Mouse (Mus musculus): ENCODE data around the gene Tnik. TPM values are rescaled to one million over a fixed set of nuclear protein-coding genes. Genes with fewer than 3 reads are reported as not detected.

Gene Tnik
- polyA plus RNA-seq, 1 experiment, result 23.6 TPM

DNA sequence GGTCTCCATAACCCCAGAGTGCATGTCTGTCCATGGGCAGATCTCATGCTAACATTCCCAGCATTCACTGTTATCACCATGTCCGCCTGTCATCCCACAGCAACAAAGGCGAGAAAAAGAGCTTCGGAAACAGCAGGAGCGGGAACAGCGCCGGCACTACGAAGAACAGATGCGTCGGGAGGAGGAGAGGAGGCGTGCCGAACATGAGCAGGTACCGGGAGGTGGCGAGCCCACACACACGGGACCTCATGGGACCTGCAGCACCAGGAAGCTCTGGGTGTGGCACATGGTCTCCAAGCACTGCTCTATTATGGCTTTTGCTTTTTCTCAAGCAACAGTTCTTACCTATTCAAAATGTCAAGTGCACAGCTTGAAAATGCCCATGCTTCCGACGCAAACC lies 330.9 kb downstream of the Tnik start:
- 97% methylated on average over 16 of the region's 16 CpGs for WGBS
- no peak for DNase-seq
- Histone ChIP-seq H3K4me3 (ENCODE audit: control insufficient read depth, insufficient read depth, low read length) (no peak overlapping the region), H3K27ac (ENCODE audit: control insufficient read depth, insufficient read depth, low read length) (no peak overlapping the region), H3K36me3 (ENCODE audit: control insufficient read depth, insufficient read depth, low read length) (peaks cover 3% of the 10 kb centered on the region; the same call in 1 of the 2 replicates), H3K4me1 (replicated peaks; ENCODE audit: control insufficient read depth, insufficient read depth, low read length) (no peaks in the 10 kb centered on the region), H3K27me3 (ENCODE audit: control insufficient read depth, insufficient read depth, low read length) (no peaks in the 10 kb centered on the region)
- no peak for TF ChIP-seq CTCF (IDR thresholded peaks at IDR 0.05; ENCODE audit: borderline replicate concordance, control insufficient read depth, extremely low read depth, insufficient read depth, low read length, poor library complexity)
- TF ChIP-seq POLR2A (IDR thresholded peaks at IDR 0.05; ENCODE audit: control insufficient read depth, extremely low read depth, insufficient read depth, low read length, poor library complexity), result no peak

DNA sequence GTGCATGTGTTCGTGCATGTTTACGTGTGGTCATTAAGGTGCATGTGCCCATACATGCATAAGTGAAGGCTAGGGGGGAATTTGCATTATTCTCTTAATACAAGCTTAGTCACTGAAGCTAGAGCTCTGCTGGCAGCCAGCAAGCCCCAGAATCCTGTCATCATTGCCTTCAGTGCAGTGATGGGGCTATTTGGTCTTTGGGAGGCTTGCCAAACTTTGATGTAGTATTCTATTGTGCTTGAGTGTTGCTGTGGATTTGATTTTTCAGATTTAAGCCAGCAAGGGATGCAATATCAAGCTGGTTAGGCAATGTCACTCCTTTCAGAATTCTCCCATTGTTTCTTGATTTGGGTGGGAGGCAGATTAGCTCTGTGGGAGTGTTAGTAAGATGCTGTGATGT lies 336.5 kb downstream of the Tnik start:
- Histone ChIP-seq H3K4me1 (replicated peaks; ENCODE audit: control insufficient read depth, insufficient read depth, low read length) (no peaks in the 10 kb centered on the region), H3K4me3 (ENCODE audit: control insufficient read depth, insufficient read depth, low read length) (no peak overlapping the region), H3K27ac (ENCODE audit: control insufficient read depth, insufficient read depth, low read length) (no peak overlapping the region), H3K27me3 (ENCODE audit: control insufficient read depth, insufficient read depth, low read length) (no peaks in the 10 kb centered on the region), H3K36me3 (ENCODE audit: control insufficient read depth, insufficient read depth, low read length) (peaks cover 10% of the 10 kb centered on the region; the same call in 1 of the 2 replicates)
- 97% methylated on average over 2 of the region's 2 CpGs for WGBS
- no peak for DNase-seq
- TF ChIP-seq CTCF (IDR thresholded peaks at IDR 0.05; ENCODE audit: borderline replicate concordance, control insufficient read depth, extremely low read depth, insufficient read depth, low read length, poor library complexity) (no peak), POLR2A (IDR thresholded peaks at IDR 0.05; ENCODE audit: control insufficient read depth, extremely low read depth, insufficient read depth, low read length, poor library complexity) (no peak)

DNA sequence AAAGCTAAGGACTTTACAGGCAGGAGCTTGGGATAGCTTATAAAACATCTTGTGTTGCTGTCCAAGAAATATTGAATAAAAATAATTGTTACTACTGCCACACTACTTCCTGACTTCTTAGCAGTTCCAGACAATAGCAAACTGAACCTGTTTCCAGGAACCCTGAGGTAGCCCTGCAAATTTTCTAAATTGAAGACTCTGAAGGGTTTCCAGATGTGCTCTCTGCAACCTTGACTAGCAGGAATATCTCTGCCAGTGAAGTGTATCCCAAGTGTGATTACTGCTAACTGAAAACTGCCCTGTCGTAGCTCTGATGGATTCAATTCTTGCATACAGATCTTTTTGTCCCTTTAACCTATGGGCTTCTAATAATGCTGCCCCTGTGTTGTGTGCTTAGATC lies 343.7 kb downstream of the Tnik start:
- no peak for DNase-seq
- no peak overlapping the region for H3K4me3 ChIP-seq (ENCODE audit: control insufficient read depth, insufficient read depth, low read length)
- H3K36me3 ChIP-seq (ENCODE audit: control insufficient read depth, insufficient read depth, low read length), result peaks cover 15% of the 10 kb centered on the region
- H3K4me1 ChIP-seq (replicated peaks; ENCODE audit: control insufficient read depth, insufficient read depth, low read length), result no peaks in the 10 kb centered on the region
- WGBS, result 93% methylated on average over 1 of the region's 1 CpGs
- H3K27me3 ChIP-seq (ENCODE audit: control insufficient read depth, insufficient read depth, low read length), result no peaks in the 10 kb centered on the region
- H3K27ac ChIP-seq (ENCODE audit: control insufficient read depth, insufficient read depth, low read length), result no peak overlapping the region
- no peak for TF ChIP-seq POLR2A (IDR thresholded peaks at IDR 0.05; ENCODE audit: control insufficient read depth, extremely low read depth, insufficient read depth, low read length, poor library complexity)
- TF ChIP-seq CTCF (IDR thresholded peaks at IDR 0.05; ENCODE audit: borderline replicate concordance, control insufficient read depth, extremely low read depth, insufficient read depth, low read length, poor library complexity), result no peak

DNA sequence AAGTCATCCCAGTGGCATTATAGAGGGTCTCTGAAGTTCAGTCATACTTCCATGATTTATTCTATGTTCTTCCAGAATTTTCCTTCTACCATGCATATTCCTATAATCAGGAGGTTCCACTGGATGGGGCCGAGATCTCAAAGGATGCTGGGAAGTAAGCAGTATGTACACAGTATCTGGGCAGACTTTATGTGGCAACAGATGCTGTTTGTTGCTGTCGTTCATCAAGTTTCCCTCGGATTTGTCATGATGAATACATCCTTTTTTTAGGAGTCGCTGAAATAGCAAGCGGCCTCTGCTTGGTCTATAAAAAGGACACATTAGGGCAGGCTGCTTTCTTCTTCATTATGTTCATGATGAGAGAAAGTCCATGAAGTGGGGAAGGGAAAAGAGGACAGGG lies 349.3 kb downstream of the Tnik start:
- no peak overlapping the region for H3K27ac ChIP-seq (ENCODE audit: control insufficient read depth, insufficient read depth, low read length)
- no peaks in the 10 kb centered on the region for H3K4me1 ChIP-seq (replicated peaks; ENCODE audit: control insufficient read depth, insufficient read depth, low read length)
- H3K4me3 ChIP-seq (ENCODE audit: control insufficient read depth, insufficient read depth, low read length), result no peak overlapping the region
- no peak for DNase-seq
- H3K27me3 ChIP-seq (ENCODE audit: control insufficient read depth, insufficient read depth, low read length), result no peaks in the 10 kb centered on the region
- peaks cover 12% of the 10 kb centered on the region for H3K36me3 ChIP-seq (ENCODE audit: control insufficient read depth, insufficient read depth, low read length)
- no peak for TF ChIP-seq CTCF (IDR thresholded peaks at IDR 0.05; ENCODE audit: borderline replicate concordance, control insufficient read depth, extremely low read depth, insufficient read depth, low read length, poor library complexity)
- TF ChIP-seq POLR2A (IDR thresholded peaks at IDR 0.05; ENCODE audit: control insufficient read depth, extremely low read depth, insufficient read depth, low read length, poor library complexity), result no peak
- WGBS, result 95% methylated on average over 5 of the region's 5 CpGs

DNA sequence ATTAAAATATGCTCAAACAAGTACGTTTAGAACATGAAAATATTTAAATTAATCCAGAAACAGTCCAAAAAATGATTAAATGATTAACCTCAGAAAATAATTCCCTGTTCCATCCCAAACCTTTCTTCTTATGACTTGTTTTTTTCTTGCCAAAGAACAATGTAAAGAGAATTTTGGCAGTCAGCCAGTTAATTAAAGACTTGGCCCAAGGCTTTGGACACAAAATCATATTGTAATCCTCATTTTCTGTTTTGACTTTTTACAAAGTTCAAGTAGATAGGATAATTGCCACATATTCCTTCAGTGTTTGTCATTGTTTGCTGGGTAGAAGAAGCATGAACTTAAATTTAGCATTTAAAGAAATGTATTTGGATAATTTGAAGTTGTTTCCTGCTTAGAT lies 353.4 kb downstream of the Tnik start:
- no peak overlapping the region for H3K4me3 ChIP-seq (ENCODE audit: control insufficient read depth, insufficient read depth, low read length)
- TF ChIP-seq POLR2A (IDR thresholded peaks at IDR 0.05; ENCODE audit: control insufficient read depth, extremely low read depth, insufficient read depth, low read length, poor library complexity) (no peak), CTCF (IDR thresholded peaks at IDR 0.05; ENCODE audit: borderline replicate concordance, control insufficient read depth, extremely low read depth, insufficient read depth, low read length, poor library complexity) (no peak)
- H3K36me3 ChIP-seq (ENCODE audit: control insufficient read depth, insufficient read depth, low read length), result peaks cover 11% of the 10 kb centered on the region
- H3K27me3 ChIP-seq (ENCODE audit: control insufficient read depth, insufficient read depth, low read length), result no peaks in the 10 kb centered on the region
- WGBS, result 92% methylated on average over 1 of the region's 1 CpGs
- no peak for DNase-seq
- no peak overlapping the region for H3K27ac ChIP-seq (ENCODE audit: control insufficient read depth, insufficient read depth, low read length)
- H3K4me1 ChIP-seq (replicated peaks; ENCODE audit: control insufficient read depth, insufficient read depth, low read length), result no peaks in the 10 kb centered on the region

DNA sequence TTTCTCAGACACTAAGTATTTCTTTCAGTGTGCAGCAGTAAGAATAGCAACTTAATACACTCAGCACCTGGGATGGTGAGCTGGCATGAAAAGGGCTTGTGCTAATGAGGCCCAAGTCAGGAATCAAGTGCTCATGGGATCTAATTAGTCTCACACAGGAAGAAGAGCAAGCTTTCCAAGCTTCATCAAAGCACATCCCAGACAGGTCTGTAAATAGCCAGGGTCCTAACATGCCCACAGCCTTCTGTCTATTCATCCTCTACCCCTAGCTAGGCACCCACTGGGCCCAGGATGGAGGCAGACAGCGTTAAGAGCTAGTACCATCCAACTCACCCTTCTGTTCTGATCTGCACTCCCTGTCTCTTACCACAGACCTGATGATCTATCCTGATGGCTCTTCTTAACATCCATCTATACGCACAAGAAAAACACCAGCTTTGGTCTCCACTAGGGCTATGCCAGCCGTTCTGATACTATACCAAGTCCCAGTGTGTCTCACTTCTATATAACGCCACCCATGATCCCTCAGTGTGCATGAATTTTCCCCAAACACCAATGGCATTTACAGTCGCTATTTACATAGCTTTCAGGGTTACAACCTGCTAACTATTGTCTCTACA lies 354.1 kb downstream of the Tnik start:
- Histone ChIP-seq H3K4me3 (ENCODE audit: control insufficient read depth, insufficient read depth, low read length) (no peak overlapping the region), H3K4me1 (replicated peaks; ENCODE audit: control insufficient read depth, insufficient read depth, low read length) (no peaks in the 10 kb centered on the region), H3K27me3 (ENCODE audit: control insufficient read depth, insufficient read depth, low read length) (no peaks in the 10 kb centered on the region), H3K27ac (ENCODE audit: control insufficient read depth, insufficient read depth, low read length) (no peak overlapping the region), H3K36me3 (ENCODE audit: control insufficient read depth, insufficient read depth, low read length) (peaks cover 5% of the 10 kb centered on the region)
- TF ChIP-seq POLR2A (IDR thresholded peaks at IDR 0.05; ENCODE audit: control insufficient read depth, extremely low read depth, insufficient read depth, low read length, poor library complexity) (no peak), CTCF (IDR thresholded peaks at IDR 0.05; ENCODE audit: borderline replicate concordance, control insufficient read depth, extremely low read depth, insufficient read depth, low read length, poor library complexity) (no peak)
- 99% methylated on average over 5 of the region's 5 CpGs for WGBS
- no peak for DNase-seq

DNA sequence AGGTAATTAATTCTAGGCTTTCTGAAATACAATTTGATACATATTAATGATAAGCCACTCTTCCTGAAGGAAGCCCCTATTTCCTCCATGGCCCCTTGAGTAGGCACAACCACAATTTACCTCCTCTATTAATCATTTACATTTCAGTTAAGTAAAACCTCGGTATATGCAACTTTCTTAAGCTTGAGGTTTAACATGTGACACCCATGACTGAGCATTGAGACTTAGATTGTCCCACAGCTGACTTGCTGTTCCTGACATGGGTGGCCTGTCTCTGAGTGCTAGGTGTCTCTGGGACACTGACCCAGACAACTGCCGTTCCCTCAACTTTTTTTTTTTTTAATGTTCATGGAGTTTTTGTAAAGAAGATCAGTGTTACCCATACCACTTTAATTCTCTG lies 358.8 kb downstream of the Tnik start:
- TF ChIP-seq CTCF (IDR thresholded peaks at IDR 0.05; ENCODE audit: borderline replicate concordance, control insufficient read depth, extremely low read depth, insufficient read depth, low read length, poor library complexity) (no peak), POLR2A (IDR thresholded peaks at IDR 0.05; ENCODE audit: control insufficient read depth, extremely low read depth, insufficient read depth, low read length, poor library complexity) (no peak)
- DNase-seq, result no peak
- Histone ChIP-seq H3K36me3 (ENCODE audit: control insufficient read depth, insufficient read depth, low read length) (peaks cover 12% of the 10 kb centered on the region), H3K4me3 (ENCODE audit: control insufficient read depth, insufficient read depth, low read length) (no peak overlapping the region), H3K27me3 (ENCODE audit: control insufficient read depth, insufficient read depth, low read length) (no peaks in the 10 kb centered on the region), H3K27ac (ENCODE audit: control insufficient read depth, insufficient read depth, low read length) (no peak overlapping the region), H3K4me1 (replicated peaks; ENCODE audit: control insufficient read depth, insufficient read depth, low read length) (no peaks in the 10 kb centered on the region)
- 83% methylated on average over 2 of the region's 2 CpGs for WGBS

Data from thymus, adult 2 months (tissue).